10 mouse cellular contexts compared by ENCODE assay signal in the genomic region with DNA sequence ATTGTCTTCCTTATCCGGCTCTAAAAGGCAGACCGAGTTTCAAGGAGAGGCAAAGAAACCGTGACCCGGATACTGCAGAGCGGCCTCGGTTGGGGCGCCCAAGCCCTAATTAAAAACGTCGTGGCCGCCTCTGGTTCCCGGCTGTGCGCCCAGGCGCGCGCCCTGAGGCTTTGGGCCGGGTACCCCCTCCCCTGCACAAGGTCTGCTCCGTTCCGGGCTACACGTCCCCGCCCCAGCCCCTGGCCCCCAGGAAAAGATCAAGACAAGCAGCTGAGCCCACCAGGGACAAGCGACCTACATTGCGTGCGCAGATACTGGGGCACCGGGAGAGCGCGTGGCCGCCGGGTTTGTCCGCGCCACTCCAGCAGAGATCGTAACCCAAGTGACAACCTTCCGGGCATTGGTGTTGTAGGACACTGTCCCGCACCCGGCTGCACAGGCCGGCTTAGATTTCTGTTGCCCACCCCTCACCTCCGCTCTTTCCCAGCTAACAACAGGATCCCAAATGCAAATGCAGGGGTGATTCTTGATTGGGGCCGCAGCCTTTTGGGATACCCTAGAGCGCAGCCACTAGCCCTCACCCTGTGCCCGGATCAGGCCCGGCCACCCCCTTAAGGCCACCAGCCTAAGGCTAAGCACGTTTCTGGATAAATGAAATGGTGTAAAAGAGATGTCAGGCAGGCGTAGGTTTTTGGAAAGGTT. TPM values are rescaled to one million over a fixed set of nuclear protein-coding genes. Genes with fewer than 3 reads are reported as not detected.
A peak's percentile ranks its signal among the peaks of the same experiment; 100 is the strongest.
DNase-seq lines count a peak whose midpoint lies in the region; ATAC-seq and TF ChIP-seq lines count a peak whose summit lies in the region.
"Had no signal": no experiment of that assay in that cellular context is flagged by ENCODE, and none has a peak within 500 bp of the region (broad histone marks: within the 10 kb centered on the region; RNA-seq: fewer than 3 reads in every experiment).

No protein-coding gene starts in this region.

- TF ChIP-seq CTCF in forebrain, postnatal 0 days (IDR thresholded peaks at IDR 0.05; ENCODE audit: low read depth), result no peak

- H3K27me3 ChIP-seq in kidney, embryonic 15.5 days, result peaks cover 100% of the 10 kb centered on the region
- H3K27me3 ChIP-seq in embryonic facial prominence, embryonic 10.5 days (replicated peaks; ENCODE audit: low read depth, poor library complexity, severe bottlenecking), result peaks cover 100% of the 10 kb centered on the region
- peaks cover 78% of the 10 kb centered on the region for H3K27me3 ChIP-seq in forebrain, postnatal 0 days (ENCODE audit: insufficient read depth, low read length)
- peaks cover 100% of the 10 kb centered on the region for H3K27me3 ChIP-seq in midbrain, embryonic 12.5 days

- H3K4me3 ChIP-seq in kidney, embryonic 15.5 days (replicated peaks), result peak overlapping the region; percentile 25
- H3K4me3 ChIP-seq in embryonic facial prominence, embryonic 10.5 days, result peak overlapping the region; percentile 39
- H3K4me3 ChIP-seq in forebrain, postnatal 0 days (ENCODE audit: low read depth, low read length), result no peak overlapping the region
- H3K4me3 ChIP-seq in midbrain, embryonic 12.5 days, result peak overlapping the region; percentile 15

- peaks cover 73% of the 10 kb centered on the region for H3K4me1 ChIP-seq in kidney, embryonic 15.5 days
- peaks cover 77% of the 10 kb centered on the region for H3K4me1 ChIP-seq in embryonic facial prominence, embryonic 10.5 days
- H3K4me1 ChIP-seq in forebrain, postnatal 0 days (ENCODE audit: insufficient read depth), result no peaks in the 10 kb centered on the region
- peaks cover 62% of the 10 kb centered on the region for H3K4me1 ChIP-seq in midbrain, embryonic 12.5 days

- H3K27ac ChIP-seq in kidney, embryonic 15.5 days, result no peak overlapping the region
- no peak overlapping the region for H3K27ac ChIP-seq in embryonic facial prominence, embryonic 10.5 days (replicated peaks)
- no peak overlapping the region for H3K27ac ChIP-seq in forebrain, postnatal 0 days (ENCODE audit: low read depth, low read length)
- H3K27ac ChIP-seq in midbrain, embryonic 12.5 days (replicated peaks), result no peak overlapping the region

- DNase-seq in kidney, adult 8-10 months, result no peak
- peak; percentile 52 for DNase-seq in embryonic facial prominence, embryonic 10.5 days (ENCODE audit: low spot score)
- DNase-seq in forebrain, postnatal 0 days, result peak; percentile 22
- no peak for DNase-seq in layer of hippocampus, adult 8-10 months (ENCODE audit: low spot score in 2 of 2)
- DNase-seq in Muller cell, postnatal 12 days (ENCODE audit: inconsistent ontology term), result no peak
- DNase-seq in ovary, postnatal 14 days (ENCODE audit: low spot score), result no peak
- DNase-seq: layer of hippocampus, postnatal 36 days had no signal

- H3K9me3 ChIP-seq in kidney, embryonic 15.5 days (replicated peaks), result no peaks in the 10 kb centered on the region
- no peaks in the 10 kb centered on the region for H3K9me3 ChIP-seq in embryonic facial prominence, embryonic 10.5 days
- no peaks in the 10 kb centered on the region for H3K9me3 ChIP-seq in forebrain, postnatal 0 days (ENCODE audit: low read length)
- no peaks in the 10 kb centered on the region for H3K9me3 ChIP-seq in midbrain, embryonic 12.5 days

- no peak overlapping the region for H3K9ac ChIP-seq in kidney, embryonic 15.5 days
- no peak overlapping the region for H3K9ac ChIP-seq in forebrain, postnatal 0 days
- H3K9ac ChIP-seq in midbrain, embryonic 12.5 days (replicated peaks), result no peak overlapping the region

- ATAC-seq in kidney, embryonic 15.5 days (replicated peaks; ENCODE audit: low FRiP score), result no peak
- ATAC-seq in forebrain, postnatal 0 days, result no peak
- ATAC-seq in midbrain, embryonic 12.5 days (ENCODE audit: low FRiP score, low read depth), result no peak

- no peaks in the 10 kb centered on the region for H3K36me3 ChIP-seq in kidney, embryonic 15.5 days
- H3K36me3 ChIP-seq in embryonic facial prominence, embryonic 10.5 days (replicated peaks), result no peaks in the 10 kb centered on the region
- no peaks in the 10 kb centered on the region for H3K36me3 ChIP-seq in forebrain, postnatal 0 days (ENCODE audit: insufficient read depth)
- no peaks in the 10 kb centered on the region for H3K36me3 ChIP-seq in midbrain, embryonic 12.5 days

- peak overlapping the region; percentile 38 for H3K4me2 ChIP-seq in kidney, embryonic 15.5 days
- 0 out of 2 replicates have a peak overlapping the region, but pooled peaks have one; percentile 8 for H3K4me2 ChIP-seq in forebrain, postnatal 0 days (ENCODE audit: low read depth)
- peak overlapping the region; percentile 34 for H3K4me2 ChIP-seq in midbrain, embryonic 12.5 days (replicated peaks)

- WGBS in kidney, embryonic 15.5 days, result 2% methylated on average over 42 of the region's 42 CpGs
- WGBS in embryonic facial prominence, embryonic 10.5 days, result under 1% methylated on average over 42 of the region's 42 CpGs
- 2% methylated on average over 42 of the region's 42 CpGs for WGBS in forebrain, postnatal 0 days
- WGBS in midbrain, embryonic 12.5 days, result 1% methylated on average over 42 of the region's 42 CpGs

RNA-seq across cellular contexts. Expression of a gene that starts 6.3 kb away (rescaled TPM):
- polyA plus RNA-seq in kidney, embryonic 15.5 days (2015; fragmentation: Nextera tagmentation; extraction: Ambion mirVana), result not detected in 2 replicates
- 0.06 and 0.10 TPM in 2 replicates for polyA plus RNA-seq in embryonic facial prominence, embryonic 10.5 days (2016; fragmentation: Nextera tagmentation; extraction: Ambion mirVana)
- total RNA-seq in forebrain, postnatal 0 days (2014; rRNA removed), result 0.69 and 1.0 TPM in 2 replicates
- 0.30 and 0.35 TPM in 2 replicates for polyA plus RNA-seq in forebrain, postnatal 0 days (2015; fragmentation: Nextera tagmentation; extraction: Ambion mirVana)
- 0.19 and 0.26 TPM in 2 replicates for polyA plus RNA-seq in midbrain, embryonic 12.5 days (2016; fragmentation: Nextera tagmentation; extraction: Ambion mirVana)
- total RNA-seq in layer of hippocampus, adult 8-10 months (2022), result under 1 TPM in 1 of 4 experiments, not detected in 3; 0.18 TPM
- polyA plus RNA-seq: stomach, embryonic 14.5 days had no signal

Comparison
In these comparisons a context has a peak if more than half of its experiments do, and no peak if none do; other contexts are left out.
1. DNase-seq: peak in embryonic facial prominence, embryonic 10.5 days (single experiment) and forebrain, postnatal 0 days (single experiment); none in kidney, adult 8-10 months (0 of 2), layer of hippocampus, adult 8-10 months (0 of 2), Muller cell, postnatal 12 days (single experiment) and ovary, postnatal 14 days (single experiment).
2. Peak in every context shown above with its lines, with median percentiles within 50 percentile points of each other: H3K4me2 ChIP-seq.